Mouse (Mus musculus) right cerebral cortex, postnatal 14 days (tissue): ENCODE results near the gene Loxl3.

Experiments used
- DNase-seq: peaks from one replicate; pipeline ENCODE4 v3.0.0; 2022

The Loxl3 gene

DNA sequence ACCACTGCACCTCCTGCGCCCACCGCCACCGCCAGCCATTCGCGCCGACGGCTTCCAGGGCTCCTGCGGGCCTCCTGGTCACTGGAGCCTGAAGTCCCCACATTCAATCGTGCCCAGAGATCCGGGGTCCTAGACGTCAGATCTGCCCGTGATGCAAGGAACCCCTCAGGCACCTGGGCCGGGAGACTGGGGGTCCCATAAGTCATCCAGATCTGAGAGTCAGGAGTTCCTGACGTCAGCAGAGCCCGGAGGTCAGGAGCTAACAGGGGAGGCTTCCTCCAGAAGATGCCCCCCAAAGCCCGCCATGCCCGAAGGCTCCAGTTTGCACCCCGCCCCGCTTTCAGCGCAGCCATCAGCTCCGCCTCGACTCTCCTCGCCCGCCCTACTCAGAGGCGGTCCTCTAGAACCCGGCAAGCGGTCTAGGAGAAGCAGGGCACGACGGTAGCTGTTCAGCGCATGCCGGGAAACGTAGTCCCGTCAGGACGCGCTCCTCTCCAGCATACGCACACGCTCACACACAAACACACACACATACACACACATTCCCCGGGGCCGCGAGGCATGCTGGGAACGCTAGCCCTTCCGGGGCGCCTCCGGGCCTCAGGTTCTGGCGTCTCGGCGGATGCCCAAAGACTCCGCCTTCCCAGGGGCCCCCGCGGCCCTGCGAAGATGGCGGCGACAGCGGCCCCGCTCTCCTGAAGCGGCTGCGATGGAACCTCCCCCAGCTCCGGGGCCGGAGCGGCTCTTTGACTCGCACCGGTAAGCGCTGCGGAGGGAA is 20.3 kb downstream of the Loxl3 start, which contains the start of gene Aup1:
Gene Aup1 (plus strand): TSS at position 448 of the 778 bp plus-strand sequence.
- DNase-seq, result peak; percentile 95

DNA sequence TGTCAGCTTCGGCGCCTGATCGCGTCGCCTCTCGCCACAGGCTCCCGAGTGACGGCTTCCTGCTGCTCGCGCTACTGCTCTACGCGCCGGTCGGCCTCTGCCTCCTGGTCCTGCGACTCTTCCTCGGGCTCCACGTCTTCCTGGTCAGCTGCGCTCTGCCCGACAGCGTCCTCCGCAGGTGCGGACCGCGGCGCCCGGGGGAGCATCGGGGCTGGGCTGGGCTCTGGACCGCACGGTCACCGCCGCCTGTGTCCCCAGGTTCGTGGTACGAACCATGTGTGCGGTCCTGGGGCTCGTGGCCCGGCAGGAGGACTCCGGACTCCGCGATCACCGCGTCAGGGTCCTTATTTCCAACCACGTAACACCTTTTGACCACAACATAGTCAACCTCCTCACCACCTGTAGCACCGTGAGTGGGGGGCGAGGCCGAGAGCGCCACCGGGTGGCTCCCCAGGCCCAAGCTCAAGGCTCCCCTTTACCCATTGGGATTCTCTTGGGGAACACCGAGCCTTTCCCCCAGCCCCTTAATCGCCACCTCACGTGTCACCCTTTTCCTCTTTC is 21.0 kb downstream of the Loxl3 start, which contains the start of gene Htra2:
Gene Htra2 (minus strand): TSS at position 403 of the 561 bp plus-strand sequence.
- no peak for DNase-seq

DNA sequence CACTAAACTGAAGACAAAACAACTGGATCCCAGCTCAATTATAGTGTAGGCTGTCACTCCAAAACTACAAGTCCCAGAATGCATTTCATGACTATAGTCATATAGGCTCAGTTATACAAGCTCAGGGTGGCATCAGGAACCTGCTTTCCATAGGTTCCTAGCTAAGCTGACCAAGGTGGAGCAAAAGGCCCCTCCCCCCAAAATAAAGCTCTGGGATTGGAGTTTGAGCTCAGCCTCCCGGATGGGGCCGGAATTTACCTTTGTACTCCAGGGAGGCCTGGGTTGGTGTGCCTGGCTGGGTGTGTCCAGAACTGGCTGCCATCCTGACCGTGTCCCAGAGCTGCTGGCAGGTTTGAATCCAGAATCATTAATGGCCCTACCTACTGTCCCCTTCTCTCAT is 23.8 kb downstream of the Loxl3 start, which contains the start of gene Dqx1:
Gene Dqx1 (plus strand): TSS at position 55 of the 400 bp plus-strand sequence.
- DNase-seq, result no peak

DNA sequence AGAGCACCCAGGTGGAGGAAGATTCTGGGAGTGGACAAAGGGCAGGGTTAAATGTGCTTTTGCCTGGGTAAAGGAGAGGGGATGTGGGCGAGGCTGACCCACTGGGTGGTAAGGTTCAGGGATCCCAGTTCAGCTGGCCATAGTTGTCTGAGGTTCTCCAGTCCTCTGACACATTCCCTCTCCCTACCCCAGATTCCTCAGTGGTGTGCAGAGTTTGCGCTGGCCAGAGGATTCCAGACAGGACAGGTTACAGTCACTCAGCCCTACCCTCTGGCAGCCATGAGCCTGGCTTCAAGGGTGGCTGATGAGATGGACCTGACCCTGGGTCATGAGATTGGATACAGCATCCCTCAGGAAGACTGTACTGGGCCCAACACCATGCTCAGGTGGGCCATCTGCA is 24.8 kb downstream of the Loxl3 start:
- DNase-seq, result no peak

DNA sequence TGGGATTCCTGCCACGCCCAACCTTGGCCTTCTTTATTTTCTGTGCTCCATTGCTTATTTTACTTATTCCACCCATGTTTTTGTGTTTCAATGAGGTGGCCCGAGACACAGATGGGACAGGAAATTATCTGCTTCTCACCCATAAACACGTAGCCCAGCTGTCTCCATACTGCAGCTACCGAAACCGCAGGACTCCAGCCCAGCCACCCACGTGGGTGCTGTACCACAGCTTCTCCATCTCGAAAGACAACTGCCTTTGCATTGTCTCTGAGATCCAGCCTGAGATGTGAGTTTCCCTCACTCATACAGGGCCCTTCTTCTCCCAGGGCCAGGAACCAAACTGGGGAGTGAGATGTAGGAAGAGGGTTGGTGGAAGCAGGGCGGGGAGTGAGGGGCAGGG is 32.0 kb downstream of the Loxl3 start:
- DNase-seq, result no peak

DNA sequence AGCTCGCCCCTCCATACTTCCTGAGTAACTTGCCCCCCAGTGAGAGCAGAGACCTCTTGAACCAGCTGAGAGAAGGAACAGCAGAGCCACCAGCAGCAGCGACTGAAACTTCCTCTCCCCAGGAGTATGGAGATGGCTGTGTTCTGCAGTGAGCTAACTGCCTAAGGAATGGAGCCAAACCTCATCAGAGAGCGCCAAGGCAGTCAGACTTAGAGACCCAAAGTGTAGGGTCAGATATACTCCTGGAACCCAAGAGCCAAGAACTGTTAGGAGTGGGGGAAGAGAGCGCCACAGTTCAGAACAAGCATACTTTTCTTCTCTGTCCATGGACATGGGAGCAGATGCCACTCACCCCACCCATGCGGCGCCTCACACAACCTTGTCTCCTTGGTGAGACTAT is 32.5 kb downstream of the Loxl3 start:
- no peak for DNase-seq

DNA sequence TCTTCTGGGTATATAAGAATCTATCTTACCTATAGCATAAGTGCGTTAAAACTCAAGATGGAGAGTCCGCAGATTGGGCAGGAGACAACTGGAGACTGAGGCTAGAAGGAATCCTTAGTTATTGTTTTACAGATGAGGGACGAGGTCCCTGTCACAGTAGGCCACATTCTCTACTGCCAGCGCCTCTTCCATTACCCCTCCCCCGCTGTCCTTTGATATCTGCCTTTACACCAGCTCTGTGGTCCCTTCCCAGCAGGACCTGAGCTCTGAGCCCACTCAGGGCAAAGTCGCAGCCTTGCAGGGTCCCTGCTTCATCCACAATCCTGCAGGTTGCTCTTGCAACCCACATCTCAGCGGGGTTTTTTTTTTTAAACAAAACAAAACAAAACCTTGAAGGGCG is 34.2 kb downstream of the Loxl3 start:
- DNase-seq, result no peak

DNA sequence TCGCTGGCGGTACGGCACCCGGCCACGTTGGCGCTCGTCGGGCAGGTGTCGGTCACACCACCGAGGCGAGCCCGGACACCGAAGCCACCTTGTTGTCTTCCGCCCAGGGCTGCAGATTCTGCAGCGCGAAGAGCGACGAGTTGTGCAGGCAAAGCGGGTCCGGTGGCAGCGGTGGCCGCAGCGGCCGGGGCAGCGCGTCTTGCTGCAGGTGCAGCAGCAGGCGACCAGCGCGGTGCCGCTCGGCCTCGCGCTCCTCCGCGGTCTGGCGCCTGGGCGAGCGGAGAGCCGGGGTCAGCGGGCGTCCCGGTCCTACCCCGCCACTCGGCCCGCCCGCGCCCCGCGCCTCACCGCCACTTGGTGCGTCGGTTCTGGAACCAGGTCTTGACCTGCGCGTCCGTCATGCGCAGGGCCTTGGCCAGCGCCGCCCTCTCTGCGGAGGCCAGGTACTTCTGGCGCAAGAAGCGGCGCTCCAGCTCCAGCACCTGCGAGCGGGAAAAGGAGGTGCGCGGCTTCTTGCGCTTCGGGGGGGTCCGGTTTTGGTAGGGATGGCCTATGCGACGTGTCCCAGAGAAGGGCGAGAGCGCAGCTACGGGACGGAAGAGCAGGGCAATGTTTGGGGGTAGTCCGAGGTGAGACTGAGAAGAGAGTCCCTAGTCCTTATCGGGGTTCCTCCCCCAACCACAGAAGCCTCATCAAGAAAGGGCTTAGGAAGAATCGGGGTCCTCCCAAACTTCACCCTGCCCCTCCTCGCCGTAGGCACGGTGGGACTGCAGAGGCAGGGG is 34.9 kb downstream of the Loxl3 start:
- DNase-seq, result no peak

DNA sequence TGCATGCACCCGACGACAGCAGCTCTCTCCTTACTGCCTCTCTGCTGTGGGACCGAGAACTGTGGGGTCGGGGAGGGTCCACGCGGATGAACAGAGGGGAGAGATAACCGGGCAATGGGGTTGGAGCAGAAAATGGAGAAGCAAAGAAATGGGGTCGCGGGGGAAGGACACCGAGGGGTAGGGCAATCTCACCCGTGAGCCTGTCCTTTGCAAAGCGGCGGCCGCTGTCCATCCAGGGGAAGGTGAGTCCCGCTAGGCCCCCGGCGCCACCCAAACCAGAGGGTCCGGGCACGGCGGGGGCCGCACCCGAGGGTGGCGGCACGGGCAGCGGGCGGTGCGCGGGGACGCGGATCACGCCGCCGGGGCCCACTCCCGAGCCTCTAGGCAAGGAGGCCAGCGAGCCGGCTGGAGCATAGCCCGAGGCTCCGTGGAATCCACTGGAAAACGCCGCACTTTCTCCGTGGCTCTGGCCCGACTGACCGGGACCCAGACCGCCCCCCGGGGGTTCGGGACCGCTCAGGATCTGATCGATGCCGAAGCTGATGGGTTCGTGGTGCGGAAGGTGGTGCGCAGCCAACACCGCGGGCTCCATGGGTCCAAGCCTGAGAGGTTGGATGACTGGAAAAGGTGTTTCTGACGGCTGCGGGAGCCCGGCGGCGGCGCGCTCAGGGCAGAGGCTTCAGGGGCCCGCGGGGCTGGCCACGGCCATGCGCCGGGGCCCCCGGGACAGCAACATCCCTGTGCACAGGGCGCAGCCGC is 35.7 kb downstream of the Loxl3 start:
- DNase-seq, result no peak

DNA sequence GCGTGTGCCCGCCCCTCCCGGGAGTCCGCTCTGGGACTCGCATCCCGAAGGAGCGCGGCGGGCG is 36.1 kb downstream of the Loxl3 start, which contains the start of gene Tlx2:
Gene Tlx2 (minus strand): TSS at position 47 of the 64 bp plus-strand sequence.
- DNase-seq, result no peak

DNA sequence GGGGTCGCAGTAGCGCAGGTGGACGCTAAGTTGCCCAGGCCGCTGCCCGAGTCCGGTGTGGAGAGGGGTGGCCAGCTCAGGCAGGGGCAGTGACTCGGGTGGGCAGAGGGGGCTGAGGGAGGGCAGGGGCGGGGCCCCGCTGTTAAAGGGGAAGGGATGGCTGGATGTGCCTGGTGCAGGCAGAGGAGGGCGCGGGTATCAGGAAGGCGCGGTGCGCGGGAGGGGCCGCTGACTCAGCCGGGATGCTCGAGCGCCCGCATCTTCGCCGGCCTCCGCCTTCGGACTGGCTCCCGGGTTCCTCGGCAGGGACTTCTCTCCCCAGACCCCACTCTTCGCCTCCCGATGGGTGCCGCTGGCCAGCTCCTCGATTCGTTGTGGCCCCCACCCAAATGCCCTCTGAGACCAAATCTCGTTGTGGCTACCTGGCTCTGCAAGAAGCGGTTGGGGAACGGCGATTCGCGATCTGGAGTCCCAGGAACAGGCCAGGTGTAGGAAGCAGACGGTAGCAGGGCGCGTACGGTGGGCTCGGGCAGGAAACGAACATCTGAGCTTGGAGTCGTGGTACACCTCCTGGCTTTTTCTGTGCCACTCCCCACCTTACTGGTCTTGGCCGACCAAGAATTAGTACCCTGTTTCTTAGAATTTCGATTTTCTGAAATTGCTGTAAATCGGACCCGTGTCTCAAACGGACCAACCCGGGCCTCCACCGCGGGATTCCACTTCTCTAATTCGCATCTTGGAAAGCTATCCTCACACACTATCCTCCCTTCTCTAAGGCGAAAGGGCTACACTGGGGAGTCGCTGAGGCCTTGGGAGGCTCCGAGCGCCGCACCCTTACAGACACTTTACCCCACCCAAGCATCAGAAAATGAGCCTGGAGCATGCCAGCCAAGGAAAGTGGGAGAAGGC is 36.6 kb downstream of the Loxl3 start:
- no peak for DNase-seq

DNA sequence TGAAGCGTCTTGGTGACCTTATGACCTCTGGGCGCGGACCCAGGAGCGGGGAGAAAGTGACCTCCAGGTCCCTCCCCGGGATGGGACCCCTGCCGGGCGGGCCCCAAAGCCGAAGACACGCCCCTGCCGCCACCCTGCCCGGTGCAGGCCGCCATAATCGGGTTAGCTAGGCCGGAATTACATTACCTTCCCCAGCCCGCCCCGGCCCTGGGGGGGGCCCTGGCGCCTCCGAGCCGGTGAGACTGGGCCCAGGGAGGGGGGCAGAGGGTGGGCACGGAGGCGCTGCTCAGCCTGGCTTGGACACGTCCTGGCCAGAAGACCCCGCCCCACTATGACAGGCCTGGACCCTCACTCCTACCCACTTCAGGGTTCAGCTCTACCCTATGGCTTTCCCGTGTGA is 37.2 kb downstream of the Loxl3 start:
- no peak for DNase-seq

DNA sequence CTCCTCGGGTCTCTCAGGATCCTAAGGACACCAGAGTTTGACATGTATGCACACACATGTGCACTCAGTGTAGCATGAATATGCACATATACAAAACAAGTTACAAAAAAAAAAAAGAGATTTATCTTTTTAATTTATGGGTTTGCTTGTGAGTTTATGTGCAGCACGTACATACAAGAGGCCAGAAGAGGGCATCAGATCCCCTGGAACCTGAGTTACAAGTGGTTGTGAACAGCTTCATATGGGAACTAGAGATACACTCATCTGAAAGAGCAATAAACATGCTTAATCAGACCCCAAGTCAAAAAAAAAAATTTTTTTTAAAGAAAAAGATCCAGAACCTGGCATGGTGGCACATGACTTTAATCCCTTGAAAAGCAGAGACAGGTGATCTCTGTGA is 41.0 kb downstream of the Loxl3 start:
- no peak for DNase-seq

DNA sequence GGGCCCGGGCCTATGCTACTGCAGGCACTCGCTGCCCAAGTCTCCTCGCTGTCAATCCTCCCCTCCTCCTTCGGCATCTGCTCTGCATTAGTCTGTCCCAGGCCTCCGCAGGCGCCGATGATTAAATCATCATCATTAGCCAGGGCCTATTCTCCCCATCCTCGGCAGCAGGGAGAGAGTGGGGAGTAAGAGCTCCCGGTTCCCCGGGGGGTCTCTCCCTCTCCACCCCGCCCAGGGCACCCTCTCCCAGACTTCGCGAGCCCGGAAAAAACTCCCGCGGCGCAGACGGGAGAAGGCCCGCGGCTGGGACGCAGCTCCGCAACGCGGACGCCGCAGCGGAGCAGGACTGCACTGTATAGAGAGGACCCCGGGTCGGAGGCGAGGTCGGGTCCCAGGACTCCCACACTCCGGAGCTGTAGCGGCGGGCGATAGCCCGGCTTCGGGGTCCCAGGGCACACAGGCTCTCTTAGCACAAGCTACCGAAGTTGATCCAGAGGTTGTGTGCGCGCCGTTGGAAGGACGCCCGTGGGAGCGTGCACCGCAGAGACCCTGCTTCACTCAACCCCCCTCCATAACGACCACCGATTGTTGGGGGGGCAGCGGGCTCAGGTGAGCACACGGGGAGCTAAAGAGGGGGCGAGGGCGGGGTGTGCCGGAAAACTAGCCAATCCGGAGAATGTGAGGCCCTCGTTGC is 43.8 kb downstream of the Loxl3 start, which contains the start of gene Pcgf1:
Gene Pcgf1 (plus strand): TSS at position 240 of the 694 bp plus-strand sequence.
- peak; percentile 32 for DNase-seq

DNA sequence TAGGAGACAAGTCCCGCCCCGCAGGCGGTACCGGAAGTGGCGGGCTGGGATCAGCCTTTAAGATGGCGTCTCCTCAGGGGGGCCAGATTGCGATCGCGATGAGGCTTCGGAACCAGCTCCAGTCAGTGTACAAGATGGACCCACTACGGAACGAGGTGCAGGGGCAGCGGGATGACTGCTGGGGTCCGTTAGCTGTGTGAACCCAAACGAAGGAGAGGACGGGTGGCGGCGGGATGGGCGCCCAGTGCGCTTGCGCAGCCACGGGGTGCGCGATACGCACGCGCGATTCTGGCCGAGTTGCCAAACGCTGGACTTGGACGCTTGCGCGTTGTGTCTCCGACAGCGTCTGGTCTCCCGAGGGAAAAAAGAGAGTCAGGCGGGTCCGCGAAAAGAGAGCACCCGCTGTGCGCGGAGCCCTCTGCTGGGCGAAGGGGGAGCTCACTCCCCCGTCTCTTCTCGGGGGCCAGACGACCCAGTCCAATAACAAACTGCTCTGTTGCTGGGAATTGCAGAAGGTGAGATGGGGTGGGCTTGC is 44.4 kb downstream of the Loxl3 start:
- DNase-seq, result peak; percentile 100

DNA sequence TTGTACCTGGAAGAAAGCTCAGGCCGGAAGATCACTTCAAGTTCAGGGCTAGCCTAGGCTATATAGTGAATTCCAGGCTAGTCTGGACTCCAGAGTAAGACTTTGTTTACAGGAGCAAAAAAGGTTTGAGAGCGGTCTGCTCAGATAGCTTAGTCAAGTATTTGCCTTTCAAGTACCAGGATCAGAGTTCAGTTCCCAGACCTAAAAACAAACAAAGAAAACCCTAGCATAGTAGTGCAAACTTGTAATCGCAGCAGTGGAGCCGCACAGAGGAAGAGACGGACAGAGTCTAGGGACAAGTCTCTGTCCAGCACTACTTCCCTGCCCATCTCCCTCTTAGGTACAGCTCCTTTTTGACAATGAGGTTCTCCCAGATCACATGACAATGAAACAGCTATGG is 46.2 kb downstream of the Loxl3 start:
- DNase-seq, result no peak

DNA sequence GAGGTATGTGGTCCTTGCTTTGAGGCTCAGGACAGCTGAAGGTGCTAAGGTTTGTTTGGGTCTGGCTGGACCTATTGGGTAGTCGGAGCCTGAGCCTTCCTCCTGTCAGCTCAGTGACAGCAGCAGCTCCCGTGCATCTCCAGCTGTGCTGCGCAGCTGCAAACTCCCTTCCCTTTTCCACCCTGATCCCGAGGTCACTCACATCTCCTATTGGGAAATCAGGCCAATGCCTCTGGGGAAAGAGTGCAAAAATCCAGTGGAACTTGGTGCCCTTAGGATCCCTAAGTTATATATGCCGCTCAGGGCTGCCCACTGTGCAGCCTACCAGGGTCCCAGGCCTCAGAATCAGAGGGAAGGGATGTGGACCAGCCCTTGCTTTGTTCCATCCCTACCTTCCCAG is 49.5 kb downstream of the Loxl3 start:
- DNase-seq, result no peak

DNA sequence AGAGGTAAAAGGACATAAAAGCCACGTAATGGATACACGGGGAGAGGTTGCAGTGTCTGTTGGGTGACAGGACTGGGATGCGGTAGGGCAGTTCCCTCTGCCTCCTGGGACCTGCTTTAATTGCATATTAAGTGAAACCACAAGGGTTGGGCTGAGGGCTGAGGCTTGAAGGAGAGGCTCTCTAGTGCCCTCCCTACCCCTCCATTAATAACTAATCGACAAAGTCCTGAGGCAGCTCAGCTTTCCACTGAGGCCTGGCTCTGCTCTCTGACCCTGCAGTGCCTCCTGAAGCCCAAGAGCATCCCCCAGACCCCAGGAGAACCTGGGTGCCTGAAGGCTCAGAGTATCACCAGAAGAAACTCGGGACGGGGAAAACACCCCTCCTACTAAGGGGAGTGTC is 50.5 kb downstream of the Loxl3 start:
- DNase-seq, result no peak

DNA sequence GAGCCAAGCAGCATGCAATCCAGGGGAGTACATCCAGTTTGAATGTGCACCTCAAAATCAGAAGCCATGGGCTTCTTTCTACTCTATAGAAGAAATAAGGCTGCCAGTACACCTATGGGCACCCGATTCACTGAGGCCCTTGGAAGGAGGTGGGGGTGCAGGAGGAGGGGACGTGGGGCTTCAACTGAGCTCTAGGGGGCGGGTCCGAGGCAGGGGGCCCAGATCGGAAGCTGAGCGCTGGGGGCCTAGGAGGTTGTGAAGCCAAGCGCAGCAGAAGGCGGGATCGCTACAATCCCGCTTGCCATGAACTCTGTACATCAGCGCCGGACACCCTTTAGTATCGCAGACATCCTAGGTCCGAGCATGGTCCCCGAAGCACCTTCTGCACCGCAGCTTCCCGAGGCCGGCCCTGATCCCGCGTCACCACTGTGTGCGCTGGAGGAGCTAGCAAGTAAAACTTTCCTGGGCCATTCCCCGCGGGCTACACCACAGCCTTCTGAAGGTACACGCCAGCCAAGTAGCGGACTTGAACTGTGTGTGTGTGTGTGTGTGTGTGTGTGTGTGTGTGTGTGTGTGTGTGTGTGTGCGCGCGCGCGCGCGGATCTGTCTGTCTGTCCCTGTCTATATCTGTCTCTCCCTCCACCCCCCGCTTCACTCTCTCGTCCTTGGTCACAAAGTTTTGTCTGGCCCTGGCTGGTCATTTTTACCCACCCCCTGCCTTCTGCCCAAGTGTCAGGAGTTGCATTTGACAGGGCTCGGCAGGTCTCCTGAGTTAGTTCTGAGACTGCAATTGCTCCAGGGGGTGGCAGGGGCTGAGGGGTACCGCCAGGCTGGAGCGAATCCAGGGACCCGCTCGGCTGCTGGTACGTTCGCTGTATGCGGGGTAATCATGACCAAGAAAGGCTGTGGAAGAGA is 52.4 kb downstream of the Loxl3 start, which contains the start of gene Lbx2:
Gene Lbx2 (plus strand): TSS at position 247 of the 915 bp plus-strand sequence.
- DNase-seq, result no peak

DNA sequence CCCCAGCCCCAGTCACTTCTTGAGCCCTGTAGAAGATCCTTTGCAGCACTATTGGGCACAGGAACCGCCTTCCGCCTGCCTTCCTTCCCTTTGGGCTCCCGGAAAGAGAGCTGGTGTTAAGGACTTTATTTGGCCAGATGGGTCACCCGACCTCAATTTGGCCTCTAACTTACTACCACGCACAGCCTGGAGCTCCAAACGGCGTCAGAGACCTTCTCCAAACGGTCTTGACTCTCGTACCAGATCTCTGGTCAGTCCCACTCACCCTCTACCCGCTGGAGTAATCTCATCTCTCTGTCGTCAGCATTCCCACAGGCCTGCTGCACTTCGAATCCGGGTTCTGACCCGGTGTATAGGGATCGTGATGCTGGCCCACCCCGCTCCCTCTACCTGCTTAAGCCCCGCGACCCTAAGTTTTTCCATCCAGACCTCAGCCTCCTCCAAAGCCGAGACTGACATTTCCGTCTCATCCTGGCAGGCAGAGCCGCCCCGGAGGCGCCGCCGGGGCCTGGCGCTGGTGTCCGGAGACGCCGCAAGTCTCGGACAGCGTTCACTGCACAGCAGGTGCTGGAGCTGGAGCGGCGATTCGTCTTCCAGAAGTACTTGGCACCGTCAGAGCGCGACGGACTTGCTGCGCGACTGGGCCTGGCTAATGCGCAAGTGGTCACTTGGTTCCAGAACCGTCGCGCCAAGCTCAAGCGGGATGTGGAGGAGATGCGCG is 53.4 kb downstream of the Loxl3 start:
- no peak for DNase-seq
